Mouse (Mus musculus): Measurements from ENCODE around the gene Bcl2a1a. TPM values are rescaled to one million over a fixed set of nuclear protein-coding genes. Genes with fewer than 3 reads are reported as not detected.
"Not testable (repeated sequence)": the region's sequence is repeated elsewhere in the genome, so short reads cannot be mapped to it uniquely, and the experiment has no call there.

Gene Bcl2a1a
- total RNA-seq (2022): 1 to 10 TPM in 2 of 4 experiments, under 1 TPM in 1, not detected in 1; 0.68 to 3.9 (median 1.3) TPM

DNA sequence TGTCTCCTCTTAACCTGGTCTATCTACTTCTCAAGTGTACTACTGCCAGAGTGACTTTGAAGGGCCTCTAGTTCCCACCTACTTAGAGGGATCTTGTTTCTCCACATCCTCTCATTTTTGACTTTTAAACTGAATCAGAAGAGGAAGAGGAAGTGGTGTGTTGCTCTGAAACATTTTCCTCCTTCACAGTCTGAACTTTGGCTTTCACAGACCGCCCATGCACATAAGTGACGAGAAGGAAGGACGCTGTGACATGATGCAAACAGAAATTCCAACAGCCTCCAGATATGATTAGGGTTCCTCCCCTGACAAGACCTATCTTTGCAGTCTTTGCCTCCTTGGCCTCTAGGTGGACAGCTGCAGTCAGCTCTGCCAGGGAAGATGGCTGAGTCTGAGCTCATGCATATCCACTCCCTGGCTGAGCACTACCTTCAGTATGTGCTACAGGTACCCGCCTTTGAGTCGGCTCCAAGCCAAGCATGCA is at the start of gene Bcl2a1a:
Gene Bcl2a1a (plus strand): TSS at position 231 of the 484 bp plus-strand sequence.
- not testable (repeated sequence) for DNase-seq (ENCODE audit: low spot score in 2 of 2)

DNA sequence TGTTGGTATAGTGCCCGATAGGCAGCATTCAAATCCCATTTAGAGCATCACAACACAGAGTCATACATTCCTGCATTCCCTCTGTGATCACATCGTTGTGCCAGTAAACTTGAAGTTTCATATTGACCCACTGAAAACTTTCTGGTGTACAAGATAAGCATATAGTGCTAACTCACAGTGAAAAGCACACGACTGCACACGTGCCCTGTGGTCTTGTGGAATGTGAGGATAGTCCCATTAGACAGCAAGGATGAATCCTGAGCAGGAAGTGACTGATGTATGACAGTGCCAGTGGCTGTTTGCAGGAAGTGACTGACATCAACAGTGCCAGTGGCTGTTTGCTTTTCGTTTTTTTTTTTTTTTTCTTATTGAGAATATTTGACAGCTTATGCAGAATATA is 40.1 kb upstream of the Bcl2a1a start:
- DNase-seq (ENCODE audit: low spot score in 2 of 2): not testable (repeated sequence)

GRCm38 (mm10) chr9:88938312-88938711 is 18.4 kb upstream of the Bcl2a1a start:
- not testable (repeated sequence) for DNase-seq (ENCODE audit: low spot score in 2 of 2)

DNA sequence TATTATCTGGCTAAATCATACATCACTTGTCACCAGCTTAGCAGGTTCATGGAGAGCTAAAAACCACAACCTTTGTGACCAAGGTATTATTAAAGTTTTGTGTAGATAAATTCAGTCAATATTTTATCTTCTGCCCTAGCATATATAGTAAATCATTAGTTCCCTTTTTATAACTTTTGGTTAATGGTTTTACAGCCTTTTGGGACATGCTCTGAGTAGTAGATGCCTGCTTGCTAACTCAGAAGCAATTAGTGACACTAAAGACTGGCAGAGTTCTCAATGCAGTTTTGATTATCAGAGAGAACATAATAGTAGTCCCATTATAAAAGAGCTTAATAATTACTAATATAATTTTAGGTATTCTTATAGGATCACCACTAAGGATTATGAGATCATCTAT is 5.2 kb upstream of the Bcl2a1a start:
- not testable (repeated sequence) for DNase-seq (ENCODE audit: low spot score in 2 of 2)

DNA sequence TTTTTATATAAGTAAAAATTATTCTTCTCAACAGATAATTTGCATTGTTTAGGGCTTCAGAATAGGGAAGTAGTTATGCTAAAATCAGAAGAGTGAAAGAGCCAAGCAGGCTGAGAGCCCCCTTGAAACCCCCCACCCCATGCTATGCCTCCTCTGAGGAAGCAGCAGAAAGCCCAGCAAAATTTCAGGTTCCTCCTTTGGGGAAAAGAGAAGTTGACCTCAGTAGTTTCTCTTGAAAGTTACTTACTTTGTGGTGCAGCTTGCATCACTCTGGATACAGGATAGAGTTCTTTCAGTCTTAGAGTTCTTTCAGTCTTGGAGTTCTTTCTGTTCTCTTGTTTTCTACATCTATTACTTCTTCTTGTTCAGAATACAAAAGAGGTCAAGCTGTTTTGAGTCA is 3.5 kb upstream of the Bcl2a1a start:
- not testable (repeated sequence) for DNase-seq (ENCODE audit: low spot score in 2 of 2)

DNA sequence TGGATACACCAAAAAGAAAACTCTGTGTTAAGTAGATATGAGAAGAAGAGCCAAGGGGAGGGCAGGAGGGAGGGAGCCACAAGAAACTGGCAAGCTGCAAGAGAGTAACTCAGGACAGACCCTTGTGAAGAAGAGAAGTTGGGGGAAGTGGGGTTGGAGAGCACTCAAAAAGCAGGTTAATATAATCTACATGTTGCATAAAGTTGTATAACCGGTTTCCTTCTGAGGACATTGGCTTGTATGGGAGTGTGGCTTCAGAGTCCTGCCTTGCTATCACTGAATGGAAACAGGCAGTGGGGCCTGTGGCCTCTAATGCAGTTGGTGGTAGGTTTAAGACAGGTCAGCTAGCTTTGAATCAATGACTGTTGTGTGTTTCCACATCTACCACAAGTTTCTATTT is 1.5 kb upstream of the Bcl2a1a start:
- DNase-seq (ENCODE audit: low spot score in 2 of 2): not testable (repeated sequence)

GRCm38 (mm10) chr9:88956035-88956434 is 665 bp upstream of the Bcl2a1a start:
- DNase-seq (ENCODE audit: low spot score in 2 of 2): not testable (repeated sequence)

DNA sequence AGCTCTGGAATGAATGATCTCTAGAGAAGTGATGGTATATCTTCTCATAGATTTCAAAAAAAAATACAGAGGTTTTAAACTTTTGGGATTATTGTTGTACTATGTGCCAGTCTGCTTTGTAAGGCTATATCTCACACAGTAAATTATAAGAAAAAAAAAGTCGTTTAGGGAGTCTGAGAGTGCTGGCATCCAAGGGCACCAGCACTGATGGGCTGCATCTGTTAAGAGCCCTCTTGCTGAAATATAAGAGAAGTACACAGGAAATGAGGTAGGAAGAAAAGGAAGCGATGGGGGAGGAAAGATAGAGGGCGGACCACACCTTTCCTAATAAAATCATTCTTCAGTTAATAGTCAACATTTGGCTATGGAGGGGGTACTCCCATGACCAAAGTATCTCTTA is 2.2 kb downstream of the Bcl2a1a start:
- no peak for DNase-seq (ENCODE audit: low spot score in 2 of 2)

DNA sequence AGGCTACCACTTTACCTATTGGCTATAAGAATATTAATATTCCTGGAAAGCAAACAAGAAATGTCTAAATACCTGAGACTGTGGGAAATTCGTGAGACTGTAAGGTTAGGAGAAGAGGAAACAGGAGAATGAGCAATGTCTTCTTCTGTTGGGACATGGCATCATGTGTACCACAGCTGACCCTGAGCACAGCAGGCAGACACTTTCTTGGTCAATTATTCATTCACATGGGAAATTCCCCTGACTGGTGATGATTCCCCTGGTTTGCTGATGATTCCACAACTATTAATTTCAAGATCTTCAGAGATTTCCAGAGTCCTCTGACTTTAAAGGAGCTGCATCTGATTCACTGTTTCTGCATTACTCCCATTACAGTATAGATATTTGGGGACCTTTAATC is 3.3 kb downstream of the Bcl2a1a start:
- DNase-seq (ENCODE audit: low spot score in 2 of 2): not testable (repeated sequence)

DNA sequence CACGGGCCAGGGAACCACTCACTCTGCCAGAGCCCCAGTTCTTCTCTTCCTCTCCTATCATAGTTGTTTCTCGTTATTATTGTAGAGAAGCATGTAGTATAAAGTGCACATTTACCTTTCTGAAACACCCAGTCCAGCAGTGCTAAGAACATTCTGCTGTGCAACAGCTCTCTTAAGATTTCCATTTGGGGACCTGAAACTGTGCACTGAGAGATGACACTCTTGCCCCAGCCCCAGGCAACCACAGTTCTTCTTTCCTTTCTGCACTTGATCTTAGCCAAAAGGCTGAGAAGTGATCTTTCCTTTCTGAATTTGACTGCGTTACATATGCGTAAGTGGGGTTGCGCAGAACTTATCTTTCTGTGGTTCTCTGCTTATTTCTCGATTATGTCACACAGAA is 9.8 kb downstream of the Bcl2a1a start:
- not testable (repeated sequence) for DNase-seq (ENCODE audit: low spot score in 2 of 2)

GRCm38 (mm10) chr9:88969502-88969901 is 12.8 kb downstream of the Bcl2a1a start:
- not testable (repeated sequence) for DNase-seq (ENCODE audit: low spot score in 2 of 2)

DNA sequence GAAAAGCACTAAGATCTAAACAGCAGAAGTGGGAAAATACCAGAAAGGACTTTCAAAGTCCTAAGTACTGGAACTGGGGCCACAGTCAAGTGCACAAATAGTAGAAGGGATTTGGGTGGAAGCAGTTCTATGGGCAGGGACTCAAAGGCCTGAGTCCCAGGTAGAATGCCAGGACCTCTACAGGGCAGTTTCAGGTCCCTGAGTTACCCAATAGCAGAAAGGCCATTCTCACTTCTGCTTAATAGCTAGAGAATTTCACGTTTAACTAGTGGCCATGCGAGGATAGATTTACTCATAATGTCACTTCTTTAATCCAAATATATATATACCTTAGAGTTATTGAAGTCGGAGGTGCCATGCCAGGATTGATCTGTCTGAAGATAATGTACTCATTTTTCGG is 20.2 kb downstream of the Bcl2a1a start:
- not testable (repeated sequence) for DNase-seq (ENCODE audit: low spot score in 2 of 2)

GRCm38 (mm10) chr9:88979781-88980180 is 23.1 kb downstream of the Bcl2a1a start:
- not testable (repeated sequence) for DNase-seq (ENCODE audit: low spot score in 2 of 2)

GRCm38 (mm10) chr9:89001541-89001940 is 44.8 kb downstream of the Bcl2a1a start:
- DNase-seq (ENCODE audit: low spot score in 2 of 2): not testable (repeated sequence)

Other genes with a start within 250 kb of the Bcl2a1a start
- gene Mthfsl, start 236.6 kb upstream of the Bcl2a1a start, total RNA-seq (2022): 10 to 100 TPM; 26.7 to 42.1 (median 33.6) TPM
- 1 to 10 TPM in 2 of 4 experiments, not detected in 2; 1.5 to 2.6 TPM for gene Bcl2a1d, start 225.0 kb upstream of the Bcl2a1a start, total RNA-seq (2022)
- under 1 TPM in 1 of 4 experiments, not detected in 3; 0.22 TPM for gene Trim43c, start 117.7 kb upstream of the Bcl2a1a start, total RNA-seq (2022)
- gene Trim43b, start 135.9 kb downstream of the Bcl2a1a start, total RNA-seq (2022): under 1 TPM in 1 of 4 experiments, not detected in 3; 0.36 TPM
- gene Bcl2a1b, start 242.3 kb downstream of the Bcl2a1a start, total RNA-seq (2022): 10 to 100 TPM in 2 of 4 experiments, 1 to 10 TPM in 1, not detected in 1; 1.4 to 15.1 (median 14.9) TPM
- gene Gm29094, start 242.5 kb downstream of the Bcl2a1a start, total RNA-seq (2022): under 1 TPM in 1 of 4 experiments, not detected in 3; 0.87 TPM

Data from layer of hippocampus, adult 8-10 months (tissue).